Mouse (Mus musculus) ovary, postnatal 36 days (tissue): ENCODE measurements at regions not wholly inside any gene's neighbourhood (a gene's known extent, or its start where the extent isn't known, plus 50 kb on each side); places are given as distances from the start of the nearest gene placed in this dataset.
"Not testable (repeated sequence)": the region's sequence is repeated elsewhere in the genome, so short reads cannot be mapped to it uniquely, and the experiment has no call there.

ENCODE experiments used
- DNase-seq: peaks from one replicate; pipeline ENCODE4 v3.0.0; 2022; ENCODE audit warnings: low spot score, mixed read lengths

DNA sequence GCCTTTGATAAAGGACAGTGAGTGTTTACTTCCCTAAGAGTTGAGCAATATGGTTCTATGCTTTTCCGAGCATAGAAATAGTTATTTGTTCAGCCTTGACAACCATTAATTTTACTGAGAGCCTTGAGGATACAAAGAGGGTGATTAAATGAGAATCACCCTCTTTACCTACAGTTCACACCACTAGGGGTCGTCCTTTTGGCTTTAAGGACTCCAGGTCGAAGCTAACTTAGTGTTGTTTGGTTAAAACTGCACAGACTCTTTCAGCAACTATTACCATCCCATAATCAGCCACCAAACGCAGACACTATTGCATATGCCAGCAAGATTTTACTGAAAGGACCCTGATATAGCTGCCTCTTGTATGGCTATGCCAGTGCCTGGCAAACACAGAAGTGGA is 559.2 kb upstream of the 2610301B20Rik start:
- DNase-seq = no peak

DNA sequence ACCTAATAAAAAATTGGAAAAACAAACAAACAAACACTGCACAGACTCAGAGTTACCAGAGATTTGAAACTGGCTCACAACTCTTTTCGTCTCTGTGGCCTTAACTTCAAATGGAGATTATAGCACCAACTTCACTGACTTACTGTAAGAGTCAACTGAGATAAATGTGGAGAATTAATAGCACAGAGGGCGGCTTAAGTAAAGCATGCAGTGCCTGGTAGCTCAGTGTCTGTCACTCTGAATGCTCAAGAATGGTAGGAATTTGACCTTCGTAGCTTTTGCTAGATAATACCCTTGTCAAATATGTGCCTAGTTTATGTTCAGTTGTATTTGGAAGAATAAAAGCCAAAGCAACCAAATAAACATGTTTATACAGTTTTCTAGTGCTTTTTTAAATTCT is 558.4 kb upstream of the 2610301B20Rik start:
- no peak for DNase-seq

DNA sequence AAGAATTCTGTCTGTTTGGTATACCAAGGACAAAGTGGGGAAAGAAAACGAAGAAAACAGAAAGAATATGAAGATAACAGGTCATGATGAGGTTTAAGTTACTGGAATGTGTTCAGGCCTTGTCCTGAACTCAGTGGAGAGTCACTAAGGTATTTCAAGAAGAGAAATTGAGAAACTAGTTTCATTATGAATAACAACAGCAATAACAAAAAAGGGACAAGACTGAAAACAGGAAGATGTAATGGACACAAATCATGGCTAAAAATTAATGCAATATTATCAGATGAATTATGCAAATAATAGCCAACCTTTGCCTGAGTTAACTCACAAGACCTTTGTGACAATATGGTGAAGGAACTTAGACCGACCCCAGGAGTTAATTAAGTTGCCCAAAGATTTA is 530.2 kb upstream of the 2610301B20Rik start:
- DNase-seq = no peak

DNA sequence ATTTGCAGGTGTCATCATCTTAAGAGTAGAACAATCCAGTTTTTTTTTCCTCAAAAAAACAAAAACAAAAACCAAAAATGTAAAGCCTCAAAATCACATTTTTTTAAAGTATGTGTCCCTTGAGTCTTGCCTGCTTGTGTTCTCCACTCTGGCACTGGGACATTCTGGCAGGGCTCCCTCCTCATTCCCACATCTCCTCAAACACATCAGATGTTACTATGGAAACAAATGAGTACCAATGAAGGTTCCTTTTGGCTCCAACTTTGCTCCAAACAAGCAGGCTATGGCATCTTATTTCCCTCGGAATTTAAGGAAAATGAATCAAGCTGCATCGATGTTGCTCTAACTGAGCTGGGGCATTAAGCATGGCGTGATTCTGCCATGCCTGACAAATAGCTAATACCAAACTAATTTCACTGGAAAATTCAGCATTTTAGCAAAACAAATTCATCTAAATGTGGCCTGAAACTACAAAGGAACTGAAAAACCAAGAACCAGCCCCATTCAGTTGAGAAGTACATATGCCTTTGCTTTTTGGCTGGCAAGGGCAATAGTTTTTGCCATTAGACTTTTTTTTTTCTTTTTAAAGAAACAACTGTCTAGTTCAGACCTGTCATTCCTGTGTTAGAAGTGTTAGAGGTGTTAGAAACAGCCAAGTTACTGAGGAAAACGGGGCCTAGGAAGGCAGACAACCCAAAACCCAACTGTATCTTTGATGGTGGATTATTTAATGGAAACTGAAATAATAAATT is 522.2 kb upstream of the 2610301B20Rik start:
- no peak for DNase-seq

DNA sequence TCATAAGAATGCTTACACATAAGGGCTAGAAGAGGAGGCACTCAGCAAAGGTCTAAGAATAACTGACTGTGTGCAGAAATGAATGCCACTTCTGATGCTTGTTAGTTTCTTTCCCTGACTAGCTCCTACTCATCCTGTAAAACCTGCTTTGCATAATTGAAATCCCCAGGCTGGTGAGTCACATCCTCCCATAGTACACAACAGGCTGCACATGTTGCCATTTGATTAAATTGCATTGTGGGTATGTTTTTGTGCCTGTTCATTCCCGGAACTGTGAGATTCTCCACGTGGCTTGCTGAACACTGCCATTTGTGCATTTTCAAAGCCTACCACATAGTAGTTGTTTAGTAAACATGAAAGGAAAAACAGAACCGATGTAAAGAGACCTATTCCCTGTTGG is 516.7 kb upstream of the 2610301B20Rik start:
- DNase-seq = no peak

DNA sequence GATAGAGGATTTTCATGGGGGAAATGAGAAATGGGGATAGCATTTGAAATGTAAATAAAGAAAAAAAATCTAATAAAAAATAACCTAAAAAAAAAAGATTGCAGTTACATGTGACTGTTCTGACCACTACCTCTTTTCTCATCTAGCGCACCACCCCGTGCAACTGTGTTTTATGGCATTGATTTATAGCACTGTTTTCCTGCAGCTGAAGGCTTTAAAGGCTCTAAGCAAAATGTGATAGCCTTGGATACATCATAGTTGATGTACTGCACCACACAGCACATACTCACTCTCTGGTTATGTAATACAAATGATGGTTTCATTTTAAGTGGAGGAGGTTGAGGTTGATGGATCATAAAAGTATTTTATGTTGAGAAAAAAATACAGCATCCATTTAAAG is 484.5 kb upstream of the 2610301B20Rik start:
- DNase-seq = no peak

DNA sequence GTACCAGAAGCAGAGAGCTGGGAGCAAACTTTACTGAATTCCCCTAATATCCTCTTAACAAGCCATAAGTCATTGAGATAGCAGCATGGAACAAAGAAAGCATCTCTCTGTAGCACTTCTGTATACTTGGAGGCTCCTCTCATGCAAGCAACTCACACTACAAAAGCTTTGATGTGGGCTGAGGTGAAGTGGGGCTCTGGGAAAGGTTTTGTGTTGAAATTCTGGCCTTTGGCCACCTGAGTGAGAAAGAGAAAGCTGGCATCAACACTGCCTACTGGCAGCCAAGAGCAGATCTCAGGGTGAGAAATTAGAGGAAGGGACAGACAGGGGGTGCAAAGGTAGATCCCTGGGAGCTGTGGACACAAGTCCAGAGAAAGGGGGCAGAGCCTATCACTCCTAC is 477.0 kb upstream of the 2610301B20Rik start:
- DNase-seq = no peak

DNA sequence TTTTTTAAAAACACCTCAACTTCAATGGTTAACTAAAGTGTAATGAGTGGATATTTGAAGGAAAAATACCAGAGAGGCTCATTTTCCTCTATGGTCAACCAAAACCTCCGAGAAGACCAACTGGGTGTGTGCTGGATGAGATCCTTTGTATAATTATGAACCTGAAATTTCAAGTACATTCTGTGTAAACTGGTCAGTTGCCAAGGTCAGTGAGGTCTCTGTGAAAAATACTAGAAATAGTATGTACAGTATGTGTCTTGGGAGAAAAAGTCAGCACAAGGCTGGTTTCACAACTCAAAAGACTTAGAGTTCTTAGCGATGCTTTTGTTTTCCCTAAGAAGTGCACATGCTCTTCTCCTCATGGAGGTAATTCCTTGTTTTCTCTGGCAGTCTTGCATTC is 476.2 kb upstream of the 2610301B20Rik start:
- DNase-seq = no peak

DNA sequence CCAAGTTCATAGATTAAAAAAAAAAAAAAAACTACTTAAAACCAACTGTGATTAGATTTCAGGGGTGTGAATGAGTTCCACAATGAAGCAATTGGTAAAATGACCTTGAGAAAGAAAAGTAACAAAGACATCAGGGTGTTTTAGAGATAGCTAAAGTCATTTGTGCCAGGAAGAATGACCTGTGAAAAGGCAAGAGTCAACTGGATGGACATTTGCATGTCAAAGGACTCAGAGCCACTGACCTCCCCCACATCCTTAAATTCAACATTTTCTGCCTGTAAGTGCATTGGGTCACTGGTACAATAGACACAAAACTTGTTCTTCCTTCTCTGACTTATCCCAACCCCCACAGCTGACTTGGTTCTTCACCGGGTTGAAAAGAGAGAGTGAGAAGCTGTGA is 474.6 kb upstream of the 2610301B20Rik start:
- no peak for DNase-seq

DNA sequence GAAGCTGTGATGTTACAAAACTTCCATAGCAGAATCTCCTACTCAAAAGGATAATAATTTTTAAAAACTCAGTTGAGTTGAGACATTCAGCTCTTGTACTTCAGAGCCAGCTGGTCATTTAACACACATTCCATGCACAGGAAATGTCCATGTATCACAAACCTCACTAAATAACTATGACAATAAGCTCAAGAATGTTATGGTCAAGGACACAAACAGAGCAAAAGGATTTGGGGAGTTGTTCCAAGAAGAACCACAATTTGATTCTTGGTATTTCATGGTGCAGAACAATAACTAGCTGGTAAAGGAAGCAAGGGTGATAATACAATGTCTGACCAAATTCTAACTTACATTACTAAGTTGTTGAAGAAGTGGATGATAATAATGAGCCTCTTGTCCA is 471.4 kb upstream of the 2610301B20Rik start:
- no peak for DNase-seq

DNA sequence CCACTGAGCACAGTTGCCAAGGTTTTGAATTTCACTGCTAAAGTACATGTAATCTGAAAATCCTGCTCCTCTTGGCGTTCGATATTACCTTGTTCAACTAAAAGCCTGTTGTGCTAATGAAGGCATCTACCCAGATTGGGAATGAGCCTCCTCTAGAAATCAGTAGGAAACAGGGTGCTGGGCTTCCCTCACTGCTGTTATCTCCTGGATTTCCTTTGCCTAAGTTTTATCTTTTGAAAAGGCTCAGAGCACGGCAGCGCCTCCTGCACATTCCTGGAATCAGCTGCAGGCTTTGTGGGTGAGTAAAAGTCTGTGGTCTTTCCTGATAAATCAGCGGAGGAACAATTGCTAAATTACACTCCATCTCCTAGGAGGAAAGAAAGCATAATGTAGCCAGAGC is 469.9 kb upstream of the 2610301B20Rik start:
- no peak for DNase-seq

DNA sequence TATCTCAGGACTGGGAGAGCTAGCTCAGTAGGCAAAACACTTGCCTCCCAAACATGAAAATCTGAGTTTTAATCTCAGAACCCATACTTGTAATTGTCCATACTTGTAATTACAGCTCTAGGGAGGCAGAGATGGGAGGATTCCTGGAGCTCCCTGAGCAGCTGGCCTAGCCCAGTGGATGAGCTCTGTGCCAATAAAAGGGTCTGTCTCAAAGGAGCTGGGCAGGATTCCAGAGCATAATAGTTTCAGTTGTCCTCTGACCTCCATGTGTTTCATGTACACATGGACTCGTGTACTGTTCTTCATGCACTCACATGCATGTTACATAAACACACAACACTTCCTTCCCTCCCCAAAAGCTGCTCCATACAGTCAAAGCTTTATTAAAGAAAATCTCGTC is 469.2 kb upstream of the 2610301B20Rik start:
- no peak for DNase-seq

DNA sequence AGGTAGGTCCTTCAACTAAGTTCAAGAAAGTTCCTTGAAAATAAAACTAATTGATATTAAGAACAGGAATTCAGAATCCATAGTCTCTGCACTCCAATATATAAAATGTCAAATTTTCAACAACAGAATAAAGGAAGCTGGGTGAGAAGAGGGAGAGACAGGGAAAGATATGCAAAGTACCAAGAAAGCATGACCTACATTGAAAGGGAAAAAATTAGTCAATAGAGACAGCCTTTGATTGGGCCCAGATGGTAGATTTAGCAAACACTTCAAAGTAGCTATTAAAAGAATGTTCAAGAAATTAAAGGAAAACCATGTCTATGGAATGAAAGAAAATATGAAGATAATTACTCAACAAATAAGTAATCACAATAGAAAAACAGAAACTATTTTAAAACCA is 460.0 kb upstream of the 2610301B20Rik start:
- DNase-seq = no peak

DNA sequence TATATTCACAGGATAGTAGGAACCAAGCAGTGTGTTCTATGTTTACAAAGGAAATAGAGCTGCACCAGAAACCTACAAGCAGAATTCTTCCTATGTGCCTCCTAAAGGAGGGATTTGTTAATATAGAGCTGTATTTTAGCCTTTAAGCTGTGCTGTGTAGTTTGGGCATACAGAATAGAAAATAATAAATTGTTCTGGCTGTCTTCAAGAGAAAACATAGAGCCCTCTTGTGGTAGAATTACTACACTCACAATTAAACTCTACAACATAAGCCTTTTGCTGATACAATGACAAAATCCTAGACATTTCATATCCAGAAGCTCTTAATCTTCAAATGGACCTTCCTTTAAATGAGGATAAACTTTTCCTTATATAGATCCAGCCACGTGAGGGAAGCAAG is 452.9 kb upstream of the 2610301B20Rik start:
- no peak for DNase-seq

DNA sequence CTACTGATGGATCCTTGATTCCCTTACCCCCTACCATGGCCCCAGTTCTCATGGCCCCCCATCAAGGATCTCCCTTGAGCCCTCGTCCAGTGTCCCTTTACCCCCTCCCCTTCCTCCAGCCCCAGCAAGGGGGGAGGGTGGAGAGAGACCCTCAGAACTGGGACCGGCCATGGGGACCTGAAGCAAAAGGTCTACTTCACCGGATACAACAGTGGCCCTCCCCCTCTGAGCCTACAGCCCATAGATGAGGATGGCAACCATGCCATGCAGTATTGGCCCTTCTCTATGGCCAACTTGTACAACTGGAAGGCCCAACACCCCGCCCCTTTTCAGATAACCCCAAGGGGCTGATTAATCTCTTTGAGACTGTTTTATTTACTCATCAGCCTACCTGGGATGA is 439.9 kb upstream of the 2610301B20Rik start:
- no peak for DNase-seq

DNA sequence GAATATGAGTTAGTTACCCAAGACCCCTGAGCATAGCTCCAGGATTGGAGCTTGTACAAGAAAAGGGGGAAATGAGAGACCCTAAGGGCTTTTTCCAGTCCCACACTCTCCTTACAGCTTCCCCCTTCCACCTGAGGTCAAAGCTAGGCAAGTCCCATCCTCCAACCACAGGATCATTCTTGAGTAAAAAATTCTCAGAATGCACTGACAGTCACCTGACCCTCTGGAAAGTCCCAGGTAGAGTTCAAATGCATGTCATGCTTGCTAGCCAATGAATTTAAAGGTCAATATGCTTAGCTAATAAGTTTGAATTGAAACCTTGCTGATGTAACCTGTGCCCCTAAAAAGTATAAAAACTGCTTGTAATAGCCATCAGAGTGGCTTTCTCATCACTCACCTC is 434.4 kb upstream of the 2610301B20Rik start:
- not testable (repeated sequence) for DNase-seq

DNA sequence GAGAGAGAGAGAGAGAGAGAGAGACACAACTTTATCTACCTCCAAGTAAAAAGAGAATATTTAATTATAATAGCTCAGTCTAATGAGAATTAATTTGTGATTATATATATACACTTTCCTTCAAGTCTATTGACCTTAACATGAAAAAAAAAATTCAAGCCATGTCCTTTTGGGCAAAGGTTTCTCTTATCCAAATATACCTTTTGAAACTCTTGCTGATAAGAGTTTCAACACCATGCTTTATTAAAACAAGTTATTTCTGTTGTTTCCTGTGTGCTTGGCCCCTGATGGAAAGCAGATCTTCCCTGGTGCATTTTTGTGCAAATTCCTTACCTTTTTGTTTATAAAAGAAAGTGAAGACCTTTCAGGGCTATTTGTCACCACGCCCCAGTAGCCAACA is 414.7 kb upstream of the 2610301B20Rik start:
- DNase-seq = no peak

DNA sequence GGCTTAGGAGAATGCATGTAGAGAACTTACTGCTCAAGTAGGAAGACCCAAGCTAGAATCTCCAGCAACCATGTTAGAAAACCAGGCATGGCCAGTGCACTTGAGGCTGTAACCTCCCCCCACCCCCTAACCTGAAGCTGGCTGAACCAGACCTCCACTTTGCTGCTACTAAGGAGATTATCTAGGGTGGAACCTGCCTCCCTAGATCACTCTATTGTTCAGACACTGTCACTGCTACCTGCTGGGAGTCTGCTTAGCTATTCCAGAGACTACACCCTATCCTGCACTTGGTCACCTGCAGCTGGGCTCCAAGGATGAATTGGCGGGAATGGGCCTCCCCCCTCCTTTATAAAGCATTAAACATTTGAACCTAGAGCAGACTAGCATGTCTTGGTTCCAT is 393.4 kb upstream of the 2610301B20Rik start:
- no peak for DNase-seq

DNA sequence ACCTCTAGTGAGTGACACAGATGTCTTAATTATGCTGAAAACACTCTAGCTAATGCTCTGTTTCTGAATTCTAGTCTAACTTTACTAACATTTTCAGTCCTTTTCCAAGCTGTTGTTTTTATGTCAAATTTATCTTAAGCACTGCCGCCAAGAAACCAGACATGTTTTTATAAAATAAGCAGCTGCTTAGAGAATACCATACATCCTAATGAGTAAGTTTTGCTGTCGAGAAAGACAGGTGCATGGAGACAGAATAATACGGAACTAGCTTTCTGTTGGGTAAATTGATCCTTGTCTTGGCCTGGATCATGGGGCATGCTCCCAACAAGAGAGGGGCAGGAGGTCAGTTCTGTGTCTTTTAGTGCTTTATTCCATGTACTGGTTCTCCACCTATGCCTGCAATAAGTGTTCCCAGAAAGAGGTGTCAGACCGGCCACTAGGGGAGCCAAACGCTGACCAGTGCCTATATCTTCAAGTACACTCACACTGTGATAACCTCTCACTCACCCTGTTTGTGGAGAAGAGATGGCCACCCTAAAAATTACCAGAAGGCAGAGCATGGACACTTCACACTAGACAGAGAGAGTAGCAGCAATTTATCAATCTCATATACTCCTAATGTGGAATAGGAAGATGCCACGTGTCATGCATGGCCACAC is 366.0 kb upstream of the 2610301B20Rik start:
- peak; percentile 8 for DNase-seq

DNA sequence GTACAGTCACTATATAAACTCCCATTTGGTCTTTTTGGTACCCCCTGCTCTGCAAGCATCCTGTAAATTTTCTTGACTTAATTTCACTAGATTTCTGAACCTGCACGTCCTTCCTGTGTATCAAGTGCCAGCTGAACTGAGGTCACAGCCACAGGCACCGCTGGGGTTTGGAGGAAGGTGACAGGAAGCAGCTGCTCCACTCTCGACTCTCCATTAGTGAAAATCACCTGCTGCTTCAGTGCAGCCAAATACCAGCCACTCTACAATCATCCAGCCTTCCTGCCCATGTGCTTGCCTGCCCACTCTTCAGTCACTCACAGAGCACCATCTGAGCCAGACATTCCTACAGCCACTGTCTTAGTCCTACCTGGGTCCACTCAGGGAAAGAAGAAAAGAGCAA is 364.3 kb upstream of the 2610301B20Rik start:
- no peak for DNase-seq

DNA sequence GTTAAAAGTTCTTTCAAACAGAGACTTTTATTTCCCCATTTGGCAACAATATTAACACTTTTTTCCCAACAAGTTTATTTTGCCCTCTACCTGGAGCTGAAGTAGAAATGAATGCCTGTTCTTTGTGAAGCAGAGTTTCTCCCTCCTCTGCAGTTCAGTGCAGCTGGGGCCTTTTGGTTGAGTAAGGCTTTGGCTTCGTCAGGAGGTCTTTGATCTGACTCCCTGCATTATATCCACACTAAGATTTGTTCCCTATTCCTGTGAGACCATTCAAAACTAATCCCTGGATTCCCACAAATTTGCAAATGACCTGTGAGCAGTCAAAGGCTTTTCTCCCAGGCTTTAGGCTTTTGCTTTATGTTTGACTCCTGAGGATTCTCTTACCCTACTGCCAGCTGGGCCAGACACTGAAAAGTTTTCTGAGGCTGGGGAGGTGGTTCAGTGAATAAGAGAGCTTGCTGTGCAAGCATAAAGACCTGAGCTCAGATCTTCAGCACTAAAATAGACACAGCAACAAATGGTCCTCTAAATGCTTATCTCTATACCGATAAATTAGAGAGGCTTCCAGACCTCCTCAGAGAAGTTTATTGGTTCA is 323.5 kb upstream of the 2610301B20Rik start:
- DNase-seq = no peak

DNA sequence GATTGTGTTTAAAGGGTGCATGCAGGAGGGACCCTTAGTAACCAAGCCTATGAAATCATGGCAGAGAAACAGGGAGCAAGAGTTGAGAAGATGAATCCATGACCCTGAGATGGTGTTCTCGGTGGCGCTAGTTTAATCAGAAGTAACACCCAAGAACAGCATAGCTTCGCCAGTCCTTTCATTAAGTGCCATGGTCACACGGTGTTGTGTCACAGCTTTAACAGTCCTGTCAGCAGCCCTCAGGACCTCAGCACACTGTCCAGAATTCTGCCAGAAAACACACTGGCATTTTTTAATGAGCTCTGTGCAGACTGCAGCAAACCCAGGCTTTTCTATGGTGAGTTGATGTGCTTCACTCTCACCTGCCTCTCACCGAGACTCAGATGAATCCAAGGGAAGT is 320.6 kb upstream of the 2610301B20Rik start:
- no peak for DNase-seq

DNA sequence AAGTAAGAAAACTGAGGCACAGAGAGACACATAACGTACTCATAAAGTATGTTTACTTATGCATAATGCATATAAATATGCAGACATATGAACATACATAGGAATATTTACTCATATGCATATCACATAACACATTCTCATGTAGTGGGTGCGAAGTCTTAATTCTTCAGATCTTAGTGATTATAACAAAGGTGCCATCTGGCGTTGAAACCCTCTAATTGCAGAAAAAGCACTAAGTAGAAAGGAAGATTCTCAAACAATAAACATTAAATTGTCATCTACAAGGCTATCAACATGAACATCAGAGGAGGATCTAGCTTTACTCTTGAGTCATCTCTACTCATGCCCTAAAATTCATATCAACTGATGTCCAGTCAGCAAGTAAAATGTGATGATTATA is 314.2 kb upstream of the 2610301B20Rik start:
- DNase-seq = no peak

DNA sequence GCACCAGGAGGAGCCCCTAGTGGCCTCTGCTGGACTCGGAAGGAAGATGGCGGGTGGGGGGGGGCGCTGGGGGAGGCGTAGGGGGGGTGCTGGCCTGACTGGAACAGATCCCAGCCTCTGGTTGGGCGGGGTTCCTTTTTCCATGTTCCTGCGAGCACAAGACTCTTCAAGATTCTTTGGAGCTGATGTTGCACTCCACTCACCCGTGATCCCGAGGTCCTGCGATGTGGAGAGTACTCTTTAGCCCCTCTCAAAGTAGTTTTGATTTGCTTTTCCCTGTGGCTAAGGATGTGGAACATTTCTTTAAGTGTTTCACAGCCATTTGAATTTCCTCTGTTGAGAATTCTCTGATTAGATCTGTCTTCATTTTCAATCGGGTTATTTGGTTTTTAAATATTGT is 269.8 kb upstream of the 2610301B20Rik start:
- no peak for DNase-seq
